Mouse (Mus musculus) forebrain, embryonic 16.5 days (tissue): ENCODE data around the gene Morc2a. TPM values are rescaled to one million over a fixed set of nuclear protein-coding genes. Genes with fewer than 3 reads are reported as not detected.

Experiments
- ATAC-seq: fragments of 200-750 bp; cut with Nextera tagmentation; 2 replicates; pipeline ENCODE4 v1.8.0; 2017; ENCODE audit warnings: mild to moderate bottlenecking, moderate library complexity
- H3K27ac ChIP-seq: fragments of 300-500 bp; sonication (generic); 2 replicates; pipeline ENCODE4 v1.5.1; 2014; ENCODE audit warnings: low read length, control low read depth
- H3K27me3 ChIP-seq: fragments of 300-500 bp; sonication (generic); replicated peaks from 2 replicates; pipeline ENCODE4 v1.6.1; 2014; ENCODE audit warnings: low read length; ENCODE audit not compliant: control insufficient read depth, insufficient read depth
- H3K36me3 ChIP-seq: fragments of 300-500 bp; sonication (generic); 2 replicates; pipeline ENCODE4 v1.6.1; 2014; ENCODE audit not compliant: control insufficient read depth, insufficient read depth
- H3K4me1 ChIP-seq: fragments of 300-500 bp; sonication (generic); replicated peaks from 2 replicates; pipeline ENCODE4 v1.6.1; 2014; ENCODE audit warnings: low read length; ENCODE audit not compliant: control insufficient read depth, insufficient read depth
- H3K4me2 ChIP-seq: fragments of 300-500 bp; sonication (generic); 2 replicates; pipeline ENCODE4 v1.6.1; 2014; ENCODE audit warnings: mild to moderate bottlenecking, low read length, control low read depth
- H3K4me3 ChIP-seq: fragments of 300-500 bp; sonication (generic); replicated peaks from 2 replicates; pipeline ENCODE4 v1.5.1; 2014; ENCODE audit warnings: mild to moderate bottlenecking, low read length, control low read depth
- H3K9ac ChIP-seq: fragments of 300-500 bp; sonication (generic); replicated peaks from 2 replicates; pipeline ENCODE4 v1.6.1; 2014; ENCODE audit warnings: low read depth, low read length, control low read depth
- H3K9me3 ChIP-seq: fragments of 300-500 bp; sonication (generic); 2 replicates; pipeline ENCODE4 v1.6.1; 2016; ENCODE audit warnings: low read length; ENCODE audit not compliant: control insufficient read depth
- WGBS: fragments of 180-500 bp; shearing (Covaris S2); extraction: QIAGEN DNeasy Blood & Tissue Kit; methylation state at CpG from one replicate; pipeline ENCODE4 v1.1.7; 2014; 5-methylcytosine and 5-hydroxymethylcytosine counted together
- polyA plus RNA-seq: library from polyadenylated mRNA; unstranded; fragments of >200 nt; fragmentation: Nextera tagmentation; extraction: Ambion mirVana; gene quantifications from 2 replicates; pipeline ENCODE4 v1.2.1, GENCODE M21; 2015

Gene Morc2a
- polyA plus RNA-seq, 1 experiment from 2014 or later: 49.2 TPM

- no peaks in the 10 kb centered on the region for H3K9me3 ChIP-seq
- no peak overlapping the region for H3K4me3 ChIP-seq
- H3K36me3 ChIP-seq: peaks cover 68% of the 10 kb centered on the region
- no peaks in the 10 kb centered on the region for H3K4me1 ChIP-seq
- H3K9ac ChIP-seq: no peak overlapping the region
- ATAC-seq: no peak
- H3K27me3 ChIP-seq: no peaks in the 10 kb centered on the region
- H3K4me2 ChIP-seq: no peak overlapping the region
- H3K27ac ChIP-seq: no peak overlapping the region
- WGBS: 92% methylated on average over 5 of the region's 5 CpGs
Measured at GRCm38 (mm10) chr11:3676423-3676822, 27.4 kb downstream of the Morc2a start.

- Histone ChIP-seq H3K9me3 (no peaks in the 10 kb centered on the region), H3K27me3 (no peaks in the 10 kb centered on the region), H3K36me3 (peaks cover 64% of the 10 kb centered on the region), H3K4me1 (no peaks in the 10 kb centered on the region), H3K9ac (no peak overlapping the region), H3K27ac (no peak overlapping the region), H3K4me3 (no peak overlapping the region), H3K4me2 (no peak overlapping the region)
- no peak for ATAC-seq
- 90% methylated on average over 6 of the region's 6 CpGs for WGBS
Measured at GRCm38 (mm10) chr11:3677204-3677603, 28.2 kb downstream of the Morc2a start.

GRCm38 (mm10) chr11:3679771-3680170, 30.8 kb downstream of the Morc2a start:
- H3K4me2 ChIP-seq: no peak overlapping the region
- no peaks in the 10 kb centered on the region for H3K9me3 ChIP-seq
- H3K27ac ChIP-seq: no peak overlapping the region
- peaks cover 69% of the 10 kb centered on the region for H3K36me3 ChIP-seq
- H3K27me3 ChIP-seq: no peaks in the 10 kb centered on the region
- 97% methylated on average over 3 of the region's 3 CpGs for WGBS
- no peak overlapping the region for H3K4me3 ChIP-seq
- H3K9ac ChIP-seq: no peak overlapping the region
- H3K4me1 ChIP-seq: no peaks in the 10 kb centered on the region
- ATAC-seq: no peak

- no peak for ATAC-seq
- Histone ChIP-seq H3K27ac (no peak overlapping the region), H3K36me3 (peaks cover 59% of the 10 kb centered on the region)
Measured at GRCm38 (mm10) chr11:3683696-3684095, 34.7 kb downstream of the Morc2a start.

GRCm38 (mm10) chr11:3684232-3684631, 35.2 kb downstream of the Morc2a start:
- Histone ChIP-seq H3K9ac (no peak overlapping the region), H3K4me2 (no peak overlapping the region), H3K4me1 (no peaks in the 10 kb centered on the region), H3K27me3 (no peaks in the 10 kb centered on the region), H3K27ac (no peak overlapping the region), H3K9me3 (no peaks in the 10 kb centered on the region), H3K4me3 (no peak overlapping the region), H3K36me3 (peaks cover 56% of the 10 kb centered on the region)
- 94% methylated on average over 1 of the region's 1 CpGs for WGBS
- no peak for ATAC-seq

More at GRCm38 (mm10) chr11:3683696-3684095, 34.7 kb downstream of the Morc2a start:
- no peak overlapping the region for H3K4me3 ChIP-seq
- H3K4me2 ChIP-seq: no peak overlapping the region
- WGBS: 95% methylated on average over 11 of the region's 11 CpGs
- H3K4me1 ChIP-seq: no peaks in the 10 kb centered on the region
- no peak overlapping the region for H3K9ac ChIP-seq
- H3K27me3 ChIP-seq: no peaks in the 10 kb centered on the region
- no peaks in the 10 kb centered on the region for H3K9me3 ChIP-seq

- H3K27ac ChIP-seq: no peak overlapping the region
- no peak overlapping the region for H3K9ac ChIP-seq
- 89% methylated on average over 5 of the region's 5 CpGs for WGBS
- H3K36me3 ChIP-seq: peaks cover 55% of the 10 kb centered on the region
- H3K4me2 ChIP-seq: no peak overlapping the region
- H3K4me1 ChIP-seq: no peaks in the 10 kb centered on the region
- no peak for ATAC-seq
- H3K4me3 ChIP-seq: no peak overlapping the region
- no peaks in the 10 kb centered on the region for H3K9me3 ChIP-seq
- no peaks in the 10 kb centered on the region for H3K27me3 ChIP-seq
Measured at GRCm38 (mm10) chr11:3684723-3685430, 35.9 kb downstream of the Morc2a start.

GRCm38 (mm10) chr11:3685431-3685830, 36.4 kb downstream of the Morc2a start:
- peaks cover 50% of the 10 kb centered on the region for H3K36me3 ChIP-seq
- no peaks in the 10 kb centered on the region for H3K4me1 ChIP-seq
- no peak overlapping the region for H3K9ac ChIP-seq
- H3K27ac ChIP-seq: no peak overlapping the region
- no peak overlapping the region for H3K4me3 ChIP-seq
- H3K4me2 ChIP-seq: no peak overlapping the region
- WGBS: 95% methylated on average over 8 of the region's 8 CpGs
- ATAC-seq: no peak
- no peaks in the 10 kb centered on the region for H3K27me3 ChIP-seq
- H3K9me3 ChIP-seq: no peaks in the 10 kb centered on the region

- Histone ChIP-seq H3K27ac (no peak overlapping the region), H3K9ac (no peak overlapping the region), H3K4me3 (no peak overlapping the region), H3K27me3 (no peaks in the 10 kb centered on the region), H3K9me3 (no peaks in the 10 kb centered on the region), H3K4me2 (no peak overlapping the region), H3K4me1 (no peaks in the 10 kb centered on the region), H3K36me3 (peaks cover 50% of the 10 kb centered on the region)
- ATAC-seq: no peak
- WGBS: 88% methylated on average over 2 of the region's 2 CpGs
Measured at GRCm38 (mm10) chr11:3686318-3686717, 37.3 kb downstream of the Morc2a start.

GRCm38 (mm10) chr11:3686885-3687284, 37.9 kb downstream of the Morc2a start:
- no peaks in the 10 kb centered on the region for H3K27me3 ChIP-seq
- no peak overlapping the region for H3K4me3 ChIP-seq
- H3K9ac ChIP-seq: no peak overlapping the region
- ATAC-seq: no peak
- no peak overlapping the region for H3K27ac ChIP-seq
- no peaks in the 10 kb centered on the region for H3K9me3 ChIP-seq
- no peak overlapping the region for H3K4me2 ChIP-seq
- H3K4me1 ChIP-seq: no peaks in the 10 kb centered on the region
- 94% methylated on average over 2 of the region's 2 CpGs for WGBS
- H3K36me3 ChIP-seq: peaks cover 46% of the 10 kb centered on the region

- H3K9me3 ChIP-seq: no peaks in the 10 kb centered on the region
- H3K4me1 ChIP-seq: no peaks in the 10 kb centered on the region
- 82% methylated on average over 2 of the region's 2 CpGs for WGBS
- no peaks in the 10 kb centered on the region for H3K27me3 ChIP-seq
- no peak overlapping the region for H3K9ac ChIP-seq
- no peak overlapping the region for H3K27ac ChIP-seq
- H3K4me3 ChIP-seq: no peak overlapping the region
- no peak for ATAC-seq
- no peak overlapping the region for H3K4me2 ChIP-seq
- H3K36me3 ChIP-seq: peaks cover 25% of the 10 kb centered on the region
Measured at GRCm38 (mm10) chr11:3691746-3692145, 42.8 kb downstream of the Morc2a start.
